Mouse (Mus musculus): Measurements from ENCODE around the gene Utp11. TPM values are rescaled to one million over a fixed set of nuclear protein-coding genes. Genes with fewer than 3 reads are reported as not detected.
"Not testable (repeated sequence)": the region's sequence is repeated elsewhere in the genome, so short reads cannot be mapped to it uniquely, and the experiment has no call there.

Utp11 gene
- polyA plus RNA-seq, 2 experiments, result 16.4 to 22.4 TPM

- 3% methylated on average over 41 of the region's 41 CpGs for WGBS (ENCODE audit: insufficient replicate concordance)
- Histone ChIP-seq H3K9me3 (ENCODE audit: control insufficient read depth, low read length) (no peaks in the 10 kb centered on the region), H3K4me1 (replicated peaks; ENCODE audit: control insufficient read depth in 2 of 2, insufficient read depth in 2 of 2, low read length in 1 of 2) (peaks cover 38 to 42% of the 10 kb centered on the region in 2 experiments), H3K9ac (replicated peaks) (peak overlapping the region; percentile 61), H3K36me3 (replicated peaks; ENCODE audit: control insufficient read depth, insufficient read depth, low read depth) (no peaks in the 10 kb centered on the region; the same call in 1 of the 2 replicates), H3K4me2 (ENCODE audit: low read depth) (peak overlapping the region; percentile 80), H3K27ac (peak overlapping the region; percentile 51), H3K27me3 (ENCODE audit: control insufficient read depth, insufficient read depth, low read length) (no peaks in the 10 kb centered on the region), H3K4me3 (ENCODE audit: insufficient read depth in 1 of 2, low read depth in 2 of 2, low read length in 2 of 2) (peak overlapping the region; percentile 52 to 59)
- DNase-seq (ENCODE audit: low read depth in 3 of 3, low spot score in 3 of 3), result peak; percentile 60 to 69 (median 63)
- TF ChIP-seq CTCF (IDR thresholded peaks at IDR 0.05; ENCODE audit: low read depth) (peak; percentile 40), EP300 (IDR thresholded peaks at IDR 0.05; ENCODE audit: low read depth) (no peak)
- ATAC-seq (ENCODE audit: insufficient read depth), result peak; percentile 75
These were observed 15.4 kb upstream of the Utp11 start for GRCm38 (mm10) chr4:124708518-124709477.

- Histone ChIP-seq H3K4me2 (ENCODE audit: low read depth) (peak overlapping the region; percentile 80), H3K4me1 (replicated peaks; ENCODE audit: control insufficient read depth in 2 of 2, insufficient read depth in 2 of 2, low read length in 1 of 2) (peaks cover 35 to 43% of the 10 kb centered on the region in 2 experiments)
- WGBS (ENCODE audit: insufficient replicate concordance), result 4% methylated on average over 1 of the region's 1 CpGs
- not testable (repeated sequence) for H3K9ac ChIP-seq (replicated peaks); H3K4me3 ChIP-seq (ENCODE audit: insufficient read depth in 1 of 2, low read depth in 2 of 2, low read length in 2 of 2); H3K9me3 ChIP-seq (ENCODE audit: control insufficient read depth, low read length); ATAC-seq (ENCODE audit: insufficient read depth); H3K27ac ChIP-seq; H3K27me3 ChIP-seq (ENCODE audit: control insufficient read depth, insufficient read depth, low read length); H3K36me3 ChIP-seq (replicated peaks; ENCODE audit: control insufficient read depth, insufficient read depth, low read depth); DNase-seq (ENCODE audit: low read depth in 3 of 3, low spot score in 3 of 3)
These were observed 14.8 kb upstream of the Utp11 start for GRCm38 (mm10) chr4:124708200-124708517.

GRCm38 (mm10) chr4:124707381-124708199, 14.2 kb upstream of the Utp11 start:
- not testable (repeated sequence) for ATAC-seq (ENCODE audit: insufficient read depth); H3K4me2 ChIP-seq (ENCODE audit: low read depth); DNase-seq (ENCODE audit: low read depth in 3 of 3, low spot score in 3 of 3); H3K27me3 ChIP-seq (ENCODE audit: control insufficient read depth, insufficient read depth, low read length); H3K9ac ChIP-seq (replicated peaks); H3K27ac ChIP-seq; H3K9me3 ChIP-seq (ENCODE audit: control insufficient read depth, low read length); H3K36me3 ChIP-seq (replicated peaks; ENCODE audit: control insufficient read depth, insufficient read depth, low read depth); H3K4me3 ChIP-seq (ENCODE audit: insufficient read depth in 1 of 2, low read depth in 2 of 2, low read length in 2 of 2)
- WGBS (ENCODE audit: insufficient replicate concordance), result 79% methylated on average over 25 of the region's 25 CpGs
- peaks cover 31 to 38% of the 10 kb centered on the region in 2 experiments for H3K4me1 ChIP-seq (replicated peaks; ENCODE audit: control insufficient read depth in 2 of 2, insufficient read depth in 2 of 2, low read length in 1 of 2)

- H3K9me3 ChIP-seq (ENCODE audit: control insufficient read depth, low read length), result no peaks in the 10 kb centered on the region
- H3K27me3 ChIP-seq (ENCODE audit: control insufficient read depth, insufficient read depth, low read length), result no peaks in the 10 kb centered on the region; the same call in 1 of the 2 replicates
- H3K4me1 ChIP-seq (replicated peaks; ENCODE audit: control insufficient read depth in 2 of 2, insufficient read depth in 2 of 2, low read length in 1 of 2), result peaks cover 24 to 41% of the 10 kb centered on the region in 2 experiments
- WGBS (ENCODE audit: insufficient replicate concordance), result 70% methylated on average over 23 of the region's 23 CpGs
- DNase-seq (ENCODE audit: low read depth in 3 of 3, low spot score in 3 of 3), result no peak
- no peak overlapping the region for H3K27ac ChIP-seq
- no peak overlapping the region for H3K4me3 ChIP-seq (ENCODE audit: insufficient read depth in 1 of 2, low read depth in 2 of 2, low read length in 2 of 2)
- TF ChIP-seq EP300 (IDR thresholded peaks at IDR 0.05; ENCODE audit: low read depth), result no peak
- TF ChIP-seq CTCF (IDR thresholded peaks at IDR 0.05; ENCODE audit: low read depth), result no peak
- H3K36me3 ChIP-seq (replicated peaks; ENCODE audit: control insufficient read depth, insufficient read depth, low read depth), result no peaks in the 10 kb centered on the region; the same call in 1 of the 2 replicates
- H3K9ac ChIP-seq (replicated peaks), result no peak overlapping the region
- ATAC-seq (ENCODE audit: insufficient read depth), result no peak
- H3K4me2 ChIP-seq (ENCODE audit: low read depth), result no peak overlapping the region; the same call in 1 of the 2 replicates
These were observed 12.4 kb upstream of the Utp11 start for GRCm38 (mm10) chr4:124705661-124706269.
